Mouse (Mus musculus): ENCODE measurements around the gene Gm8297. TPM values are rescaled to one million over a fixed set of nuclear protein-coding genes. Genes with fewer than 3 reads are reported as not detected.
"Not testable (repeated sequence)": the region's sequence is repeated elsewhere in the genome, so short reads cannot be mapped to it uniquely, and the experiment has no call there.

Gene Gm8297
- polyA plus RNA-seq (2016; fragmentation: Nextera tagmentation; extraction: Ambion mirVana): not detected in 2 replicates

GRCm38 (mm10) chr14:4983635-4984034 lies at the start of gene Gm8297:
Gm8297 (plus strand) TSS chr14:4983935.
- ATAC-seq (ENCODE audit: low FRiP score, low read depth); H3K4me3 ChIP-seq; H3K27me3 ChIP-seq; H3K9me3 ChIP-seq; H3K4me2 ChIP-seq (replicated peaks); H3K27ac ChIP-seq (replicated peaks); H3K4me1 ChIP-seq; H3K36me3 ChIP-seq; H3K9ac ChIP-seq (replicated peaks): not testable (repeated sequence)

GRCm38 (mm10) chr14:5015591-5015990 lies 31.9 kb downstream of the Gm8297 start, which contains the start of gene Gm3298:
Gm3298 (plus strand) TSS chr14:5015891.
- WGBS: 100% methylated on average over 1 of the region's 2 CpGs
- not testable (repeated sequence) for H3K4me3 ChIP-seq; H3K27me3 ChIP-seq; H3K36me3 ChIP-seq; H3K9me3 ChIP-seq; H3K27ac ChIP-seq (replicated peaks); H3K4me1 ChIP-seq; H3K9ac ChIP-seq (replicated peaks); ATAC-seq (ENCODE audit: low FRiP score, low read depth); H3K4me2 ChIP-seq (replicated peaks)

Other genes with a start within 250 kb of the Gm8297 start
- gene Gm9602, start 207.6 kb upstream of the Gm8297 start, polyA plus RNA-seq (2016; fragmentation: Nextera tagmentation; extraction: Ambion mirVana): not detected in 2 replicates
- gene Gm3269, start 145.8 kb upstream of the Gm8297 start, polyA plus RNA-seq (2016; fragmentation: Nextera tagmentation; extraction: Ambion mirVana): not detected in 2 replicates
- 0.60 and 1.9 TPM in 2 replicates for gene Gm3264, start 128.4 kb upstream of the Gm8297 start, polyA plus RNA-seq (2016; fragmentation: Nextera tagmentation; extraction: Ambion mirVana)
- gene Gm3278, start 91.5 kb upstream of the Gm8297 start, polyA plus RNA-seq (2016; fragmentation: Nextera tagmentation; extraction: Ambion mirVana): not detected in 2 replicates
- not detected in 2 replicates for gene Gm3298, start 32.0 kb downstream of the Gm8297 start, polyA plus RNA-seq (2016; fragmentation: Nextera tagmentation; extraction: Ambion mirVana)
- gene 4930555G01Rik, start 66.7 kb downstream of the Gm8297 start, polyA plus RNA-seq (2016; fragmentation: Nextera tagmentation; extraction: Ambion mirVana): not detected in 2 replicates
- 3.0 and 3.5 TPM in 2 replicates for gene Gm8281, start 87.1 kb downstream of the Gm8297 start, polyA plus RNA-seq (2016; fragmentation: Nextera tagmentation; extraction: Ambion mirVana)
- not detected in 2 replicates for gene Gm8279, start 147.6 kb downstream of the Gm8297 start, polyA plus RNA-seq (2016; fragmentation: Nextera tagmentation; extraction: Ambion mirVana)
- not detected in 2 replicates for gene Gm3317, start 180.6 kb downstream of the Gm8297 start, polyA plus RNA-seq (2016; fragmentation: Nextera tagmentation; extraction: Ambion mirVana)
- not detected in 2 replicates for gene Gm8271, start 201.9 kb downstream of the Gm8297 start, polyA plus RNA-seq (2016; fragmentation: Nextera tagmentation; extraction: Ambion mirVana)